Mouse (Mus musculus) neutrophil, adult 59 days (primary cell): ENCODE data around the gene Usp15. TPM values are rescaled to one million over a fixed set of nuclear protein-coding genes. Genes with fewer than 3 reads are reported as not detected.

Experiments used
- total RNA-seq, 2 experiments: library from RNA; stranded (reverse); gene quantifications; 1 replicate in 1 of 2; 2 replicates in 1 of 2; pipeline ENCODE4 v1.2.4; 2023

The Usp15 gene
- 100 to 1,000 TPM; 121 to 131 TPM for total RNA-seq

DNA sequence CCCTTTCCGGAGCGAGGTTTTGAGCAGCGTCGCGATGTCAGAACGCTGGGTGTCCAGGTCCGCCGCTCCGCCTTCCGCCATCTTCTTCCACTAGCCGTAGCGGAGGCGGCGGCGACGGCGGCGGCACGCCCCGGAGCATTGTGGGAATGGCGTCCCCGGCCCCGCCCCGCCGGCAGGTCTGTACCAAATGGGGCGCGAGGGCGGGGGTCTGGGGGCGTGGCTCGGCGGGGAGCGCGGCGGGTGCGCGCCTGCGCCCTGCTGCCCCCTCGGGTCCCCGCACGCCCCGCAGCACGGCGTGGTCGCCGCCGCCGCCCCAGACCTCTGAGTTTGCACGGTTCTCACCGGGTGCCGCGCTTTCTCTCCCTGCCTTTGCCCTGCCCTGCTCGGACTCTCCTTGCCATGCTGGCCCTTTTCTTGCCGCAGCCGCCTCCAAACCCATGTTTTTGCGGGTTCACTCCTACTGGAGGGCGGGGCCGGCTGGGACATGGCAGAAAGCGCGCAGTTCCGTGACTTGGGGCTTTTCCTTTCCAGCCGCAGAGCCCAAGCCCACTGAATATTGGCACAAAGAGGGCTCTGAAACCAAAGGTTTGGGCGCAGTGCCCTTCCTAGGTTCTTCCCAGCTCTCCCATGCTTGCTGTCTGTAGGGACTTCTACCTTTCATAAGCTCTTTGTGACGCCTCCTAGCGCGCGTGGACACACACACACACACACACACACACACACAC, at the start of gene Usp15:
TSS of gene Usp15 (minus strand) at position 161 of the 725 bp plus-strand sequence.

DNA sequence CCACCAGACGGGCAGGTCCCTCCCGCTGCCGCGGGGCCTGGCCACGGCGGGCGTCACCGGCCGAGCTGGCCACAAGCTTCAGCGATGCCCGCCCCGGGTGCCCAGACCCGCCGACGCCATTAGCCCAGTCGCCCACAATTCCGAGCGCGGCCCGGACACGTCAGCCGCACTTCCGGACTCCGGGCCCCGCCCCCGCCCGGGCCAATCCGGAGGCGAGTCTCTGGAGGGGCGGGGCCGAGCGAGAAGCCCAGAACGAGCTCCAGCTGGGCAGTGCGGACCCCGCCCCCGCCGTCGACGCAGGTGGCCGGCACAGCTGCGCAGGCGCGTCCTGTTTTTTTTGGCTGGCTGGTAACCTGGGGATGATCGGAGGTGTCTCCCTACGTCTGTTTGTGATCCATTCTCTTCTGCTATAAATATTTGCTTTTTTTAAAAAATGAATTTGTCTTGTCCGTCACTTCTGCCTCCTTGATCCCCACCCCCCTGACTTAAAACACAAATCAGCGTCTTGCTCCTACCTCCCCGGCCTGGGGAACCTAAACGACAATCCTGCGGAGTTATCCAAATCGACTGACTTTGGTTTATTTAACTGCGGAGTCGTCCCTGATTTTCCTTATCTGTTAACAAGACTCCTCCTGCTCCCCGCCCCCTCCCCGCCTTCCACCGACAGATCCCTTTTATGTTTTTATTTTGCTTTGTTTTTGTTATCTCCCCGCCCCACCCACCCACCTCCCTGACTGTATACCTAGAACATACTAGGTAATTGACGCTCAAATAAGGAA, 120.4 kb downstream of the Usp15 start, which contains the start of gene Mon2:
TSS of gene Mon2 (minus strand) at position 261 of the 779 bp plus-strand sequence.

Other genes with a start within 250 kb of the Usp15 start
- 10 to 100 TPM; 70.7 to 74.6 TPM for gene Mon2, start 120.5 kb downstream of the Usp15 start, total RNA-seq
- not detected for gene Fam19a2, start 67.0 kb upstream of the Usp15 start, total RNA-seq